Mouse (Mus musculus) limb, embryonic 13.5 days (tissue): ENCODE results near the gene Acsl5. TPM values are rescaled to one million over a fixed set of nuclear protein-coding genes. Genes with fewer than 3 reads are reported as not detected.
A peak's percentile ranks its signal among the peaks of the same experiment; 100 is the strongest.

Source experiments
- ATAC-seq: fragments of 200-750 bp; cut with Nextera tagmentation; 2 replicates; pipeline ENCODE4 v1.8.0; 2017; ENCODE audit warnings: low read depth, moderate number of reproducible peaks, moderate TSS enrichment; ENCODE audit not compliant: low FRiP score
- H3K27ac ChIP-seq: fragments of 300-500 bp; sonication (generic); 2 replicates; pipeline ENCODE4 v1.5.1; 2015; ENCODE audit warnings: inconsistent platforms, mild to moderate bottlenecking, moderate library complexity
- H3K27me3 ChIP-seq: fragments of 300-500 bp; sonication (generic); 2 replicates; pipeline ENCODE4 v1.6.1; 2015; ENCODE audit warnings: mild to moderate bottlenecking, inconsistent platforms
- H3K36me3 ChIP-seq: fragments of 300-500 bp; sonication (generic); 2 replicates; pipeline ENCODE4 v1.6.1; 2015; ENCODE audit warnings: inconsistent platforms, mild to moderate bottlenecking, moderate library complexity
- H3K4me1 ChIP-seq: fragments of 300-500 bp; sonication (generic); 2 replicates; pipeline ENCODE4 v1.6.1; 2015; ENCODE audit warnings: inconsistent platforms
- H3K4me2 ChIP-seq: fragments of 300-500 bp; sonication (generic); replicated peaks from 2 replicates; pipeline ENCODE4 v1.6.1; 2015; ENCODE audit warnings: inconsistent platforms, mild to moderate bottlenecking, moderate library complexity
- H3K4me3 ChIP-seq: fragments of 300-500 bp; sonication (generic); 2 replicates; pipeline ENCODE4 v1.5.1; 2015; ENCODE audit warnings: moderate library complexity, mild to moderate bottlenecking, inconsistent platforms
- H3K9ac ChIP-seq: fragments of 300-500 bp; sonication (generic); 2 replicates; pipeline ENCODE4 v1.6.1; 2015; ENCODE audit warnings: mild to moderate bottlenecking, inconsistent platforms
- H3K9me3 ChIP-seq: fragments of 300-500 bp; sonication (generic); 2 replicates; pipeline ENCODE4 v1.6.1; 2016; ENCODE audit warnings: inconsistent platforms
- WGBS: fragments of 180-500 bp; shearing (Covaris S2); methylation state at CpG from one replicate; pipeline ENCODE4 v1.1.7; 2015; 5-methylcytosine and 5-hydroxymethylcytosine counted together
- polyA plus RNA-seq: library from polyadenylated mRNA; unstranded; fragments of >200 nt; fragmentation: Nextera tagmentation; extraction: Ambion mirVana; gene quantifications from 2 replicates; pipeline ENCODE4 v1.2.1, GENCODE M21; 2015

Gene Acsl5
- polyA plus RNA-seq, 1 experiment from 2014 or later, result 27.9 TPM

- peak; percentile 91 for ATAC-seq
These were observed 64.5 kb downstream of the Acsl5 start, which contains the start of gene Vti1a for GRCm38 (mm10) chr19:55316109-55316714. Vti1a (plus strand) TSS chr19:55316295.

GRCm38 (mm10) chr19:55316901-55317300 lies 65.2 kb downstream of the Acsl5 start:
- Histone ChIP-seq H3K27ac (no peak overlapping the region), H3K9ac (peak overlapping the region; percentile 25; the same call in 1 of the 2 replicates), H3K4me1 (peaks cover 32% of the 10 kb centered on the region), H3K4me2 (peak overlapping the region; percentile 89), H3K9me3 (no peaks in the 10 kb centered on the region), H3K36me3 (peaks cover 8% of the 10 kb centered on the region), H3K27me3 (no peaks in the 10 kb centered on the region), H3K4me3 (peak overlapping the region; percentile 80)
- WGBS, result 58% methylated on average over 10 of the region's 10 CpGs
- ATAC-seq, result no peak

More at GRCm38 (mm10) chr19:55316109-55316714, 64.5 kb downstream of the Acsl5 start, which contains the start of gene Vti1a:
- H3K9me3 ChIP-seq, result no peaks in the 10 kb centered on the region
- peak within 1 kb of the TSS; percentile 83 for H3K27ac ChIP-seq
- H3K36me3 ChIP-seq, result peaks cover 14% of the 10 kb centered on the region
- H3K4me3 ChIP-seq, result peak within 1 kb of the TSS; percentile 80
- peaks cover 32% of the 10 kb centered on the region for H3K4me1 ChIP-seq
- H3K4me2 ChIP-seq, result peak within 1 kb of the TSS; percentile 89
- under 1% methylated on average over 48 of the region's 48 CpGs for WGBS
- H3K9ac ChIP-seq, result peak within 1 kb of the TSS; percentile 90
- H3K27me3 ChIP-seq, result no peaks in the 10 kb centered on the region

- H3K4me2 ChIP-seq, result no peak overlapping the region
- H3K27ac ChIP-seq, result no peak overlapping the region
- no peak overlapping the region for H3K4me3 ChIP-seq
- WGBS, result 71% methylated on average over 3 of the region's 3 CpGs
- H3K27me3 ChIP-seq, result no peaks in the 10 kb centered on the region
- ATAC-seq, result no peak
- H3K9me3 ChIP-seq, result no peaks in the 10 kb centered on the region
- H3K9ac ChIP-seq, result no peak overlapping the region
- H3K4me1 ChIP-seq, result peaks cover 26% of the 10 kb centered on the region
- H3K36me3 ChIP-seq, result peaks cover 15% of the 10 kb centered on the region
These were observed 67.3 kb downstream of the Acsl5 start for GRCm38 (mm10) chr19:55319036-55319435.

- WGBS, result 75% methylated on average over 5 of the region's 5 CpGs
- H3K4me3 ChIP-seq, result no peak overlapping the region
- peaks cover 21% of the 10 kb centered on the region for H3K4me1 ChIP-seq
- ATAC-seq, result no peak
- no peaks in the 10 kb centered on the region for H3K9me3 ChIP-seq
- no peaks in the 10 kb centered on the region for H3K27me3 ChIP-seq
- H3K4me2 ChIP-seq, result no peak overlapping the region
- H3K36me3 ChIP-seq, result peaks cover 15% of the 10 kb centered on the region
- no peak overlapping the region for H3K9ac ChIP-seq
- H3K27ac ChIP-seq, result no peak overlapping the region
These were observed 67.8 kb downstream of the Acsl5 start for GRCm38 (mm10) chr19:55319521-55319920.

GRCm38 (mm10) chr19:55322604-55323003 lies 70.9 kb downstream of the Acsl5 start:
- Histone ChIP-seq H3K27me3 (no peaks in the 10 kb centered on the region), H3K27ac (no peak overlapping the region), H3K4me3 (no peak overlapping the region), H3K36me3 (peaks cover 22% of the 10 kb centered on the region), H3K9ac (no peak overlapping the region), H3K4me2 (no peak overlapping the region), H3K9me3 (no peaks in the 10 kb centered on the region), H3K4me1 (peaks cover 3% of the 10 kb centered on the region; the same call in 1 of the 2 replicates)
- 94% methylated on average over 8 of the region's 8 CpGs for WGBS
- ATAC-seq, result no peak

GRCm38 (mm10) chr19:55327510-55327909 lies 75.8 kb downstream of the Acsl5 start:
- H3K4me1 ChIP-seq, result no peaks in the 10 kb centered on the region
- H3K4me3 ChIP-seq, result no peak overlapping the region
- no peak overlapping the region for H3K4me2 ChIP-seq
- no peaks in the 10 kb centered on the region for H3K9me3 ChIP-seq
- no peak overlapping the region for H3K27ac ChIP-seq
- ATAC-seq, result no peak
- H3K9ac ChIP-seq, result no peak overlapping the region
- H3K36me3 ChIP-seq, result peaks cover 58% of the 10 kb centered on the region
- 86% methylated on average over 4 of the region's 4 CpGs for WGBS
- H3K27me3 ChIP-seq, result no peaks in the 10 kb centered on the region

GRCm38 (mm10) chr19:55331776-55332175 lies 80.0 kb downstream of the Acsl5 start:
- H3K4me2 ChIP-seq, result no peak overlapping the region
- no peaks in the 10 kb centered on the region for H3K9me3 ChIP-seq
- H3K9ac ChIP-seq, result no peak overlapping the region
- H3K27ac ChIP-seq, result no peak overlapping the region
- H3K4me1 ChIP-seq, result no peaks in the 10 kb centered on the region; the same call in 1 of the 2 replicates
- no peaks in the 10 kb centered on the region for H3K27me3 ChIP-seq
- no peak for ATAC-seq
- 93% methylated on average over 5 of the region's 5 CpGs for WGBS
- no peak overlapping the region for H3K4me3 ChIP-seq
- peaks cover 39% of the 10 kb centered on the region for H3K36me3 ChIP-seq

- ATAC-seq, result peak; percentile 86
- Histone ChIP-seq H3K4me2 (no peak overlapping the region), H3K27ac (no peak overlapping the region), H3K36me3 (peaks cover 39% of the 10 kb centered on the region), H3K9me3 (no peaks in the 10 kb centered on the region), H3K4me3 (no peak overlapping the region), H3K9ac (no peak overlapping the region), H3K27me3 (no peaks in the 10 kb centered on the region), H3K4me1 (peaks cover 7% of the 10 kb centered on the region)
- WGBS, result 88% methylated on average over 8 of the region's 8 CpGs
These were observed 81.0 kb downstream of the Acsl5 start for GRCm38 (mm10) chr19:55332641-55333268.

GRCm38 (mm10) chr19:55335881-55336280 lies 84.1 kb downstream of the Acsl5 start:
- ATAC-seq, result no peak
- no peak overlapping the region for H3K27ac ChIP-seq
- no peaks in the 10 kb centered on the region for H3K27me3 ChIP-seq
- H3K4me1 ChIP-seq, result peaks cover 23% of the 10 kb centered on the region
- H3K9me3 ChIP-seq, result no peaks in the 10 kb centered on the region
- no peak overlapping the region for H3K9ac ChIP-seq
- H3K36me3 ChIP-seq, result peaks cover 13% of the 10 kb centered on the region
- 91% methylated on average over 1 of the region's 1 CpGs for WGBS
- no peak overlapping the region for H3K4me2 ChIP-seq
- no peak overlapping the region for H3K4me3 ChIP-seq

GRCm38 (mm10) chr19:55336441-55336840 lies 84.7 kb downstream of the Acsl5 start:
- no peak overlapping the region for H3K27ac ChIP-seq
- peaks cover 9% of the 10 kb centered on the region for H3K36me3 ChIP-seq
- H3K4me2 ChIP-seq, result no peak overlapping the region
- H3K27me3 ChIP-seq, result no peaks in the 10 kb centered on the region
- no peak overlapping the region for H3K9ac ChIP-seq
- H3K4me1 ChIP-seq, result peaks cover 23% of the 10 kb centered on the region
- H3K4me3 ChIP-seq, result no peak overlapping the region
- no peaks in the 10 kb centered on the region for H3K9me3 ChIP-seq
- ATAC-seq, result no peak
- WGBS, result 88% methylated on average over 12 of the region's 12 CpGs

GRCm38 (mm10) chr19:55337066-55337465 lies 85.3 kb downstream of the Acsl5 start:
- Histone ChIP-seq H3K36me3 (0 out of 2 replicates have a peak, but pooled peaks cover 3% of the 10 kb centered on the region), H3K27me3 (no peaks in the 10 kb centered on the region), H3K4me1 (peaks cover 29% of the 10 kb centered on the region), H3K27ac (no peak overlapping the region), H3K9me3 (no peaks in the 10 kb centered on the region), H3K4me3 (no peak overlapping the region), H3K9ac (no peak overlapping the region), H3K4me2 (no peak overlapping the region)
- no peak for ATAC-seq
- 86% methylated on average over 9 of the region's 9 CpGs for WGBS

GRCm38 (mm10) chr19:55337664-55338063 lies 85.9 kb downstream of the Acsl5 start:
- Histone ChIP-seq H3K9ac (no peak overlapping the region), H3K4me3 (no peak overlapping the region), H3K4me1 (peaks cover 35% of the 10 kb centered on the region), H3K36me3 (0 out of 2 replicates have a peak, but pooled peaks cover 2% of the 10 kb centered on the region), H3K4me2 (no peak overlapping the region), H3K27me3 (no peaks in the 10 kb centered on the region), H3K27ac (no peak overlapping the region), H3K9me3 (no peaks in the 10 kb centered on the region)
- no peak for ATAC-seq
- WGBS, result 83% methylated on average over 10 of the region's 10 CpGs
